Mouse (Mus musculus) testis, adult 2 months (tissue): ENCODE measurements around the gene Lrch1.

Experiments used
- CTCF ChIP-seq: fragments of 200-500 bp; IDR thresholded peaks from 2 replicates; pipeline ENCODE4 v1.5.1; 2012; ENCODE audit warnings: low read depth, mild to moderate bottlenecking, inconsistent platforms, low read length, moderate library complexity; ENCODE audit not compliant: control insufficient read depth, insufficient read depth, insufficient replicate concordance
- POLR2A ChIP-seq: fragments of 200-500 bp; IDR thresholded peaks from 2 replicates; pipeline ENCODE4 v1.6.1; 2012; ENCODE audit warnings: low read depth, mild to moderate bottlenecking, inconsistent platforms, low read length, moderate library complexity; ENCODE audit not compliant: control insufficient read depth

- TF ChIP-seq CTCF (peak; percentile 62; the same call in 1 of the 2 replicates), POLR2A (no peak)
Observed at GRCm38 (mm10) chr14:74948426-74949240, 957 bp upstream of the Lrch1 start.
